Mouse (Mus musculus) intestine, embryonic 14.5 days (tissue): Measurements from ENCODE around the gene Msx1. TPM values are rescaled to one million over a fixed set of nuclear protein-coding genes. Genes with fewer than 3 reads are reported as not detected.

Source experiments
- ATAC-seq: fragments of 200-750 bp; cut with Nextera tagmentation; replicated peaks from 2 replicates; pipeline ENCODE4 v1.8.0; 2017; ENCODE audit warnings: low read depth, moderate number of reproducible peaks, moderate TSS enrichment, moderate library complexity; ENCODE audit not compliant: low FRiP score, low TSS enrichment
- DNase-seq: peaks from one replicate; pipeline ENCODE4 v3.0.0-alpha.2; 2018; ENCODE audit warnings: low spot score
- H3K27ac ChIP-seq: fragments of 300-500 bp; sonication (generic); 2 replicates; pipeline ENCODE4 v1.5.1; 2014; ENCODE audit warnings: low read depth, mild to moderate bottlenecking, control low read depth
- H3K27me3 ChIP-seq: fragments of 300-500 bp; sonication (generic); replicated peaks from 2 replicates; pipeline ENCODE4 v1.6.1; 2014; ENCODE audit warnings: low read length, control low read depth; ENCODE audit not compliant: control insufficient read depth, insufficient read depth
- H3K36me3 ChIP-seq: fragments of 300-500 bp; sonication (generic); 2 replicates; pipeline ENCODE4 v1.6.1; 2014; ENCODE audit warnings: low read length, control low read depth; ENCODE audit not compliant: control insufficient read depth, insufficient read depth
- H3K4me1 ChIP-seq: fragments of 300-500 bp; sonication (generic); replicated peaks from 2 replicates; pipeline ENCODE4 v1.6.1; 2014; ENCODE audit warnings: low read length, control low read depth, mixed read lengths; ENCODE audit not compliant: control insufficient read depth, insufficient read depth
- H3K4me2 ChIP-seq: fragments of 300-500 bp; sonication (generic); 2 replicates; pipeline ENCODE4 v1.6.1; 2014; ENCODE audit warnings: low read length
- H3K4me3 ChIP-seq: fragments of 300-500 bp; sonication (generic); 2 replicates; pipeline ENCODE4 v1.5.1; 2014; ENCODE audit warnings: low read depth, low read length, control low read depth, mixed read lengths
- H3K9ac ChIP-seq: fragments of 300-500 bp; sonication (generic); 2 replicates; pipeline ENCODE4 v1.6.1; 2014; ENCODE audit warnings: mild to moderate bottlenecking, low read length
- H3K9me3 ChIP-seq: fragments of 300-500 bp; sonication (generic); 2 replicates; pipeline ENCODE4 v1.6.1; 2016; ENCODE audit warnings: low read length, control low read depth; ENCODE audit not compliant: control insufficient read depth
- WGBS: fragments of 180-500 bp; shearing (Covaris S2); extraction: QIAGEN DNeasy Blood & Tissue Kit; methylation state at CpG from one replicate; pipeline ENCODE4 v1.1.7; 2014; 5-methylcytosine and 5-hydroxymethylcytosine counted together
- polyA plus RNA-seq: library from polyadenylated mRNA; unstranded; fragments of >200 nt; fragmentation: Nextera tagmentation; extraction: Ambion mirVana; gene quantifications from 2 replicates; pipeline ENCODE4 v1.2.1, GENCODE M21; 2014

Gene Msx1
- polyA plus RNA-seq, 1 experiment from 2014 or later = 3.1 TPM

DNA sequence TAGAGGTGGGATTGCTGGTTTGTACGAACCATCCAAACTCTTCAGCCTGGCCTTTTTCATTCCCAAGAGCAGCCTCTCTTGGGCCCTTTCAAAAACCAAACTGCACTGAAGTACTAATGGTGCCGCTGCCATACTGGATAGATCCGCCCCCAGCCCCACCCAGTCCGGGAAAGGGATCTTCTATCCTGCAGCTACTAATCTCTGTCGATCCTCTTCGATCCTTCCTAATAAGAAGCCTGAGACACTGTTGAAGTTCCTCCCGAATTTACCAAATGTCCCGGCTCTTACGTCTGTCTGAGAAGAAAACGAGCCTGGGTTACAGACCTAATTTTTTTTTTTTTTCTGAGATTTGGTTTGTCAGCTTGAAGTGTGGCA is 4.9 kb upstream of the Msx1 start:
- 4% methylated on average over 10 of the region's 10 CpGs for WGBS
- peak; percentile 63 for DNase-seq

DNA sequence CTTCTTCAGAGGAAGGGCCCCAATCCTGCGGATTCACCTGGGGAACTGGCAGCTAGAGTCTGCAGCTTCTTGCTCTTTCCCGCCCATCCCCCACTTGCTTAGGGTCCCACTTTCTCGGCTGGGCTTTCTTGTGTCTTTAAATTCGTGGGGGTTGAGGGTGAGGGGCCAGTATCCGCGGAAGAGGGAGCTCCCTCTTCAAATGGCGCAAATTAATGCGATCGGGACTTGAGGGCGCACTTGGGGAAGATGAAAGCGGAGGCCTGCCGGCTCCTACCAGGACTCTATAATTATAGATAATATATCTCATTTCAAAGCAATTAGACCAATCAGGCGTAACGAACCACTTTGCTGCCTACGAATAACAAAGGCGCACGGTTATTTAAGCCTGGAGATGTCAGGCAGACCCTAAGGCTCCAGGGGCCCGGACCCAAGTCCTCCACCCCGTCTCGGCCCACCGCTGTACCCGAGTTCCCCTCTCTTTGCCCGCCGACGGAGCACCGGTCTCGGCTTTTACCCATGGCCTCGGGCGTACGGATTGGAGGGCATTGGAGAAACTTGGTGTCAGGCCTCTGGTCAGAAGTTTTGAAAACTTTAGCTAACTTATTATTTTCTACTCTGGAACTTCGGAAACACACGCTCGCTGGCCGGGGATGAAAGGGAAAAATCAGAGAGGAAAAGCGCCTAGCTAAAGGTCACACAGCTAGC is 4.4 kb upstream of the Msx1 start:
- Histone ChIP-seq H3K9ac (no peak overlapping the region), H3K36me3 (no peaks in the 10 kb centered on the region), H3K4me2 (no peak overlapping the region), H3K27me3 (peaks cover 100% of the 10 kb centered on the region), H3K4me1 (peaks cover 6% of the 10 kb centered on the region), H3K9me3 (peaks cover 5% of the 10 kb centered on the region; the same call in 1 of the 2 replicates), H3K27ac (no peak overlapping the region), H3K4me3 (no peak overlapping the region)
- 2% methylated on average over 35 of the region's 35 CpGs for WGBS
- peak; percentile 76 for DNase-seq
- no peak for ATAC-seq

More for the DNA sequence above, 4.9 kb upstream of the Msx1 start:
- H3K36me3 ChIP-seq = no peaks in the 10 kb centered on the region
- no peak overlapping the region for H3K4me2 ChIP-seq
- ATAC-seq = no peak
- peaks cover 100% of the 10 kb centered on the region for H3K27me3 ChIP-seq
- H3K9ac ChIP-seq = no peak overlapping the region
- peaks cover 5% of the 10 kb centered on the region; the same call in 1 of the 2 replicates for H3K9me3 ChIP-seq
- no peak overlapping the region for H3K4me3 ChIP-seq
- H3K27ac ChIP-seq = no peak overlapping the region
- H3K4me1 ChIP-seq = peaks cover under 1% of the 10 kb centered on the region; the same call in 1 of the 2 replicates

DNA sequence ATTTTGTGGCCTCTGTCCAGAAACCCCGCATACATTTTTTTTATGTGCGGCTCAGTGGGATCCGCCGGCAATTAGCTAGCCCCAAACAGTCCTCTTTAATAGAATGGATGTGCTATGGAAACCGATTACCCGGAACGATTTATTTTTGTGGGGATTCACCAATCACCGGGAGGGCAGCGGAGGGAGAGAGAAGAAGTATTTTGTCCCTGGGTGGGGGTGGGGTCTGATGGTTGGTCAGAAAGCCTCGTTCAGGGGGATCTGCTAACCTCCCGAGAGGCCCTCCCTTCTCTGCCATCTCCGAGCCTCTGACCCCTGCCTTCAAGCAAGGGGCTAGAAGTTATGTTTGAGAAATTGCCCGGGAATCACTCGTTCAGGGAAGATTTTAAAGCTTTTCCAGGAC is 3.6 kb upstream of the Msx1 start:
- WGBS = 2% methylated on average over 14 of the region's 14 CpGs
- no peak overlapping the region for H3K4me3 ChIP-seq
- H3K4me2 ChIP-seq = no peak overlapping the region
- peaks cover 100% of the 10 kb centered on the region for H3K27me3 ChIP-seq
- peak; percentile 66 for DNase-seq
- H3K9ac ChIP-seq = no peak overlapping the region
- no peaks in the 10 kb centered on the region for H3K36me3 ChIP-seq
- H3K9me3 ChIP-seq = peaks cover 5% of the 10 kb centered on the region; the same call in 1 of the 2 replicates
- no peak for ATAC-seq
- no peak overlapping the region for H3K27ac ChIP-seq
- H3K4me1 ChIP-seq = peaks cover 9% of the 10 kb centered on the region

DNA sequence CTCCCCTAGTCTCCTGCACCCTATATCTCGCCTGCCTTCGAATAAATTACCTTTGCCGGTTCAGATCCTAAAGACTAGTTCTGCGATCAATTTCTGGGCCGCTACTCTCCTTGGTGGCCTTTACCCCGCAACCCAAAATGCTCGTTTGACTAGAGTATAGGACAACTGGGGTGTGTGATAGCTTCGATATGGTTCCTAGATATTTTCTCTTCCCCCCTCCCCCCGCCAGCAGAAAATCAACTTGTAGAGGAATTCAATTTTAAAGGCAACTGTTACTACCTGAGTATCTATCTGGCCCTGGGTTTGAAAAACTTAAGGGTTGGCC is 3.2 kb upstream of the Msx1 start:
- Histone ChIP-seq H3K27me3 (peaks cover 100% of the 10 kb centered on the region), H3K4me1 (peaks cover 9% of the 10 kb centered on the region), H3K9ac (no peak overlapping the region), H3K27ac (no peak overlapping the region), H3K4me2 (no peak overlapping the region), H3K36me3 (no peaks in the 10 kb centered on the region), H3K4me3 (no peak overlapping the region), H3K9me3 (peaks cover 5% of the 10 kb centered on the region; the same call in 1 of the 2 replicates)
- ATAC-seq (no peak), DNase-seq (no peak)
- WGBS = 2% methylated on average over 9 of the region's 9 CpGs

DNA sequence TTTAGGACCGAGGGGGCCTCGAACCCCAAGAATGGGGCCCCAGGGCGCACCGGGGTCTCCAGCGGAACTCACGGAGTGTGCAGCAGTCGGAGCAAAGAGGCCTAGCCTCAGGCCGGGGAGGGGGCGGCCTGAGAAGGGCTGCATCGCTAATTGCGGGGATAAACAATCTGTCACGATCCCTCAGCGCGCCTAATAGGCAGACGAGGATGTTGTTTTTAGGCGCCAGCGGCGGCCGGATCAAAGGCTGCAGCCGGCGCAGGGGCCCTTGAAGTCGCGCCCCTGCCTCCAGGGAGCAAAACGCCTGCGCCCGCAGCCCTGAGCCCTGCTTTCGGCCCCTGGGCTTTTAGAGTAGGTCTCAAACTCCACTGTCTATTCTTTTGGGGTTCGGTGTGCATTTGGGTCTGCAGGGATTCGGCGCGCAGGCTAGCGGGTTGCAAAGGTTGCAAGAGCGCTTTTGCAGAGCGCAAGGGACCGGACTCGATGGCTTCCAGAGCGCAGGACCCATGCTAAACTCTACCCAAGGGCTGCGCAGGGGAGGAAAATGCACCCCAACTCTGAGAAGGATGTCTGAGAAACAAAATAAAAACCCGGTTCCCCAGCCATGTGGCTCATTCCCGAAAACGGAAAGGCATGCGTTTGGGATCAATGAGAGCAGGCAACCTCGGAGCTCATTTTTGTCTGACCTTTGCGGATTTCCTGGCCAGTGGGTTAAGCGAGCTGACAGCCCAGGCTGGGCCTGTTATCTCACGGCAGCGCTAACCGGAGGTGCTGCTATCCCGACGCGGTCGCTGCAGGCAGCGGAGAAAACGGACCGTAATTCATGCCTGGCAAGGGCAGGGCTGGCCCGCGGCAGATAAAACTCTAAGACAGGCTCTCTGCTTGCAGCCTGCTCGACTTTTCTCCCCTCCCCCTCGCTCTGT is 2.6 kb upstream of the Msx1 start:
- peaks cover 100% of the 10 kb centered on the region for H3K27me3 ChIP-seq
- H3K27ac ChIP-seq = no peak overlapping the region
- WGBS = 1% methylated on average over 59 of the region's 59 CpGs
- DNase-seq = peak; percentile 80
- no peak for ATAC-seq
- no peak overlapping the region for H3K4me3 ChIP-seq
- H3K36me3 ChIP-seq = no peaks in the 10 kb centered on the region
- H3K4me1 ChIP-seq = peaks cover 9% of the 10 kb centered on the region
- H3K9me3 ChIP-seq = peaks cover 5% of the 10 kb centered on the region; the same call in 1 of the 2 replicates
- no peak overlapping the region for H3K4me2 ChIP-seq
- H3K9ac ChIP-seq = no peak overlapping the region

DNA sequence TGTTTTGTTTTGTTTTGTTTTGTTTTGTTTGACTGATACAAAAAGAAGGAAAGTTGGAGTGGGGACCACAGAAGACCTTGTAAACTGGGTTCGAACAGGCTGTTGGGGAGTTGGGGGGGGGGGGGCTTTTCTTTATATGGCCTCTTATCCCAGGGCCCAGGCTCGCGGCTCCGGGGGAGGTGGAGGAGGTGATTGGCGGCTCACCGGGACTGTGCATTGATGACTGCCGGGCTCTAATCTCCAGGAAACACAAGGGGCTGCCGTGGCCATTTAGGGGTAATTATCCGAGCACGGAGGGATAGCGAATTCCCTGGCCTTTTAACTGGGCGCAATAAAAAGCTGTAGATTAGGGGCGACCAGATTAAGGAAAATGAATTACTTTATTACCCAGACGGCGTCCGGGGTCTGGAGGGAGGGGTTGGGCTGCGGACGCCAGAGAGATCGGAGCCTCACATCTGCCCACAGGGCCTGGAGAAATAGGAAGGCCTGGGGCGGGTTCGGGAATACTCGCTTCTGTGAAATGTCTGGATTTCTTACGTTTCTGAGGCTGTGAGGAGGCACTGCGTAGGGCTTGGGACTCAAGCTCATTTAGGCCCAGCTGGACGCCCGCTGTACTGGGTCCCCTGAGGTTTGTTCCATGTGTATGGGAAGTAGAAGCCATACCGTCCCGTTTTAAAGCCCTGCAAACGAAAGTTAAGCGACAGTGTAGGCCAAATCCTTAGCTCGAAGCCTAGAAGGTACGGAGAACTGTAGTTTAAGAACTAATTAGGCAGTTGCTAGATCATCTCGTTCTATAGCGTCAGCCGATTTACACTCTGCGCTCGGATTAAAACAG is 1.4 kb upstream of the Msx1 start:
- Histone ChIP-seq H3K9me3 (peaks cover 5% of the 10 kb centered on the region; the same call in 1 of the 2 replicates), H3K27ac (no peak overlapping the region), H3K9ac (no peak overlapping the region), H3K27me3 (peaks cover 100% of the 10 kb centered on the region), H3K4me2 (no peak overlapping the region), H3K4me1 (peaks cover 9% of the 10 kb centered on the region), H3K4me3 (no peak overlapping the region), H3K36me3 (no peaks in the 10 kb centered on the region)
- no peak for ATAC-seq
- peak; percentile 81 for DNase-seq
- under 1% methylated on average over 37 of the region's 37 CpGs for WGBS

DNA sequence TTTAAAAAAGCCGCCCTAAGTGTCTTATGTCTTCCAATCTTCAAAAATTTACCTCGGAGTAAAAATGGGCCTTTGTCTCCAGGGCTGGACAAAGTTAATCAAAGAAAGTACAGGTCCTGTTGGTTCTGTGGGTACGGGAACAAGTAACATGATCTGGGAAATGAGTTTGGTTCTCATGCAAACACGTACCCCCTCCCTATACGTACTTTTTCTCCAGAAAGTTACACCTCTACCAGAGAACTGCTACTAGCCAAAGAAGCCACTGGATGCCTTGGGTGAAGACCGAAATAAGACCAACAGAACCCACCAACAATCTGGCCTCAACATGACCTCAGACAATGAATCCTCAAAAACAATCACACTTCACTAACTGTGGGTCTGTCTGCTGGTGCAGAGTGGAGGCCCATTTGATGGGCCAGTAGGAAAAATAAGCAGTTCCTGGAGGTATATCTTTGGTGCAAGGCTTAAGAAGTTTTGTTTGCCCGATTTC is 773 bp upstream of the Msx1 start:
- H3K9me3 ChIP-seq = peaks cover 5% of the 10 kb centered on the region; the same call in 1 of the 2 replicates
- H3K4me3 ChIP-seq = no peak overlapping the region
- DNase-seq (no peak), ATAC-seq (no peak)
- H3K27me3 ChIP-seq = peaks cover 100% of the 10 kb centered on the region
- 3% methylated on average over 7 of the region's 7 CpGs for WGBS
- no peak overlapping the region for H3K4me2 ChIP-seq
- no peaks in the 10 kb centered on the region for H3K36me3 ChIP-seq
- H3K4me1 ChIP-seq = peaks cover 9% of the 10 kb centered on the region
- H3K9ac ChIP-seq = no peak overlapping the region
- no peak overlapping the region for H3K27ac ChIP-seq
